Mouse (Mus musculus) ovary, adult 2 months (tissue): ENCODE data around the gene Ociad1. TPM values are rescaled to one million over a fixed set of nuclear protein-coding genes. Genes with fewer than 3 reads are reported as not detected.

Experiments used
- polyA plus RNA-seq: library from polyadenylated mRNA; depleted of rRNA; stranded (reverse); fragments of >200 nt; gene quantifications from 2 replicates; pipeline ENCODE4 v1.2.3, GENCODE M21; 2012; rRNA removed

The Ociad1 gene
- polyA plus RNA-seq: 34.3 TPM in 2 replicates

GRCm38 (mm10) chr5:73292502-73293457, at the start of gene Ociad1:
TSS of gene Ociad1 (plus strand) at chr5:73292784.

GRCm38 (mm10) chr5:73256352-73257065, 36.1 kb upstream of the Ociad1 start, which contains the start of gene Fryl:
TSS of gene Fryl (minus strand) at chr5:73256619.

GRCm38 (mm10) chr5:73340723-73341235, 48.2 kb downstream of the Ociad1 start, which contains the start of gene Ociad2:
TSS of gene Ociad2 (minus strand) at chr5:73341028.

Other genes with a start within 250 kb of the Ociad1 start
- gene Fryl, start 36.2 kb upstream of the Ociad1 start, polyA plus RNA-seq: 54.0 and 72.8 TPM in 2 replicates
- 0.69 and 1.1 TPM in 2 replicates for gene Ociad2, start 48.2 kb downstream of the Ociad1 start, polyA plus RNA-seq
- 5.0 and 6.9 TPM in 2 replicates for gene Cwh43, start 113.3 kb downstream of the Ociad1 start, polyA plus RNA-seq
- 3.6 and 5.6 TPM in 2 replicates for gene Dcun1d4, start 188.2 kb downstream of the Ociad1 start, polyA plus RNA-seq